Mouse (Mus musculus): ENCODE results near the gene Pacsin2. TPM values are rescaled to one million over a fixed set of nuclear protein-coding genes. Genes with fewer than 3 reads are reported as not detected.

Gene Pacsin2
- polyA plus RNA-seq, 1 experiment: 8.8 TPM

- Histone ChIP-seq H3K4me3 (replicated peaks) (no peak overlapping the region), H3K36me3 (ENCODE audit: control insufficient read depth) (no peaks in the 10 kb centered on the region; the same call in 1 of the 2 replicates), H3K4me1 (ENCODE audit: control insufficient read depth) (peaks cover 22% of the 10 kb centered on the region), H3K27me3 (ENCODE audit: control insufficient read depth) (peaks cover under 1% of the 10 kb centered on the region; the same call in 1 of the 2 replicates), H3K9me3 (ENCODE audit: control insufficient read depth, low read length) (no peaks in the 10 kb centered on the region)
- TF ChIP-seq GATA1 (IDR thresholded peaks at IDR 0.05; ENCODE audit: low read length): no peak
Observed at GRCm38 (mm10) chr15:83482645-83483224, 18.3 kb upstream of the Pacsin2 start.

GRCm38 (mm10) chr15:83481236-83481780 lies 16.9 kb upstream of the Pacsin2 start:
- TF ChIP-seq GATA1 (IDR thresholded peaks at IDR 0.05; ENCODE audit: low read length): no peak
- no peak for TF ChIP-seq TAL1 (IDR thresholded peaks at IDR 0.05; ENCODE audit: low read length)
- H3K4me1 ChIP-seq (ENCODE audit: control insufficient read depth): peaks cover 29% of the 10 kb centered on the region
- peaks cover 5% of the 10 kb centered on the region for H3K27me3 ChIP-seq (ENCODE audit: control insufficient read depth)
- no peak overlapping the region for H3K4me3 ChIP-seq (replicated peaks)
- H3K36me3 ChIP-seq (ENCODE audit: control insufficient read depth): no peaks in the 10 kb centered on the region; the same call in 1 of the 2 replicates
- H3K9me3 ChIP-seq (ENCODE audit: control insufficient read depth, low read length): no peaks in the 10 kb centered on the region

- Histone ChIP-seq H3K9me3 (ENCODE audit: control insufficient read depth, low read length) (no peaks in the 10 kb centered on the region), H3K36me3 (ENCODE audit: control insufficient read depth) (no peaks in the 10 kb centered on the region), H3K27me3 (ENCODE audit: control insufficient read depth) (peaks cover 5% of the 10 kb centered on the region), H3K4me1 (ENCODE audit: control insufficient read depth) (peaks cover 34% of the 10 kb centered on the region), H3K4me3 (replicated peaks) (no peak overlapping the region)
- TF ChIP-seq TAL1 (IDR thresholded peaks at IDR 0.05; ENCODE audit: low read length) (no peak), GATA1 (IDR thresholded peaks at IDR 0.05; ENCODE audit: low read length) (no peak)
Observed at GRCm38 (mm10) chr15:83479818-83480217, 15.4 kb upstream of the Pacsin2 start.

DNA sequence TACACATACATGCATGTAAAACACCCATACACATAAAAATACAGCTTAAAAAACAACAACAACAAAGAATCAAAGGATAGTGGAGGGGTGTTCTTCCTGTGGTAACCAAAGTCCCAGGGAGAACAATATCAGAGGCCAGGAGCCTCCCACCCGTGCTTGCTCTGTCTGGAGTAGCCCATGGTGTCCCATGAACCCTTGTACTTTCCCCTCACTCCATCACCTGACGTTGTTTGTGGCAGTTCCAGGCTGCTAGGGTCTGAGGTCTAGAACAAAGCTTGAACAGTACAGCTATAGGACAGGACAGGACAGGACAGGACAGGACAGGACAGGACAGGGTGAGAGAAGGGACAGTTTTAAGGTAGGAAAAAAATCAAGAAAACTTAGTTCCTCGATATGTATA lies 13.7 kb upstream of the Pacsin2 start:
- Histone ChIP-seq H3K4me1 (ENCODE audit: control insufficient read depth) (peaks cover 48% of the 10 kb centered on the region), H3K9me3 (ENCODE audit: control insufficient read depth, low read length) (no peaks in the 10 kb centered on the region), H3K4me3 (replicated peaks) (no peak overlapping the region), H3K36me3 (ENCODE audit: control insufficient read depth) (no peaks in the 10 kb centered on the region), H3K27me3 (ENCODE audit: control insufficient read depth) (peaks cover 5% of the 10 kb centered on the region)
- TF ChIP-seq TAL1 (IDR thresholded peaks at IDR 0.05; ENCODE audit: low read length) (no peak), GATA1 (IDR thresholded peaks at IDR 0.05; ENCODE audit: low read length) (no peak)

- H3K36me3 ChIP-seq (ENCODE audit: control insufficient read depth): no peaks in the 10 kb centered on the region
- TF ChIP-seq TAL1 (IDR thresholded peaks at IDR 0.05; ENCODE audit: low read length) (no peak), GATA1 (IDR thresholded peaks at IDR 0.05; ENCODE audit: low read length) (no peak)
- H3K9me3 ChIP-seq (ENCODE audit: control insufficient read depth, low read length): no peaks in the 10 kb centered on the region
- peaks cover 5% of the 10 kb centered on the region for H3K27me3 ChIP-seq (ENCODE audit: control insufficient read depth)
- H3K4me1 ChIP-seq (ENCODE audit: control insufficient read depth): peaks cover 50% of the 10 kb centered on the region
- no peak overlapping the region for H3K4me3 ChIP-seq (replicated peaks)
Observed at GRCm38 (mm10) chr15:83476593-83477273, 12.3 kb upstream of the Pacsin2 start.

DNA sequence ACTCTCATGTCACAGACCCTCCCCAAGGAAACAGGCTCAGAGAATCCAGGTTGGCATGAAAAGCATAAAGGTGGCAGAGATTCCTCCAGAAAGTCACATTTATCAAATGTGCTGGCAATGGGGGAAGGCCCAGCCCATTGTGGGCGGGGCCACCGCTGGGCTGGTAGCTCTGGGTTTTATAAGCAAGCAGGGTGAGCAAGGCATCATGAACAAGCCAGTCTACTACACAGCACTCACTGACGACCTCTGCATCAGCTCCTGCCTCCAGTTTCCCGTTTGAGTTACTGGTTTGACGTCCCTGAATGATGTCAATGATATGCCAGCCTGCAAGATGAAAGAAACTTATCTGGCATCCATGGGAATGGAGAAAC lies 10.0 kb upstream of the Pacsin2 start:
- H3K4me3 ChIP-seq (replicated peaks): peak overlapping the region; percentile 52

DNA sequence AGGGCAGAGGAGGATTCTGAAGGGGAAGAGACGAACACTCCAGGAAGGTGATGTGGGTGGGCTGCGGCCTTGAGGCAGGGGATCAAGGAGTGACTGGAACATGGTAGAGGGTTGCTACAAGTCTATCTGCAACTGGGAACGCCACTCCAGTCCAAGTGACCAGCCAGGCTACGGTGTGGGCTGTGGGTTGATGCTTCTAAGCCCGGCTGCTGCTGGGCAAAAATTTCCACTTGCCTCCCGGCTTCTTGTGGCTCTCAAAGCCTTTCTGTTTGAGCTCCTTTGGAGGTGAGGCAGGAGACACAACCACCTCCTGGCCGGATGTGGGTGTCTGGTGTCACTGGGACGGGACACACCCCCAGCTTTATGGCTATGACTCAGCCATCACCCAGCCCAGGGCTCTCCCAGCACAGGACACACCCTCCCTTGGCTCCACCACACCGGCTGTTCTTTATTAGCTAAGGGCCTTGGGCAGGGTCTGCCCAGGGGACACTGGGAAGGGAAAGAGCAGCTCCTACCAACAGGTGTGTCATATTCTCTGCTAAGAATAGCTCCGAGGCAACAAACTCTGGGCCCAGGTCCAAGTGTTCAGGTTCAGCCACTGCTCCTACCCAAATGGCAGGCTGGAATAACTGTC lies 9.5 kb upstream of the Pacsin2 start:
- H3K4me1 ChIP-seq (ENCODE audit: control insufficient read depth): peaks cover 50% of the 10 kb centered on the region
- H3K27me3 ChIP-seq (ENCODE audit: control insufficient read depth): peaks cover 12% of the 10 kb centered on the region
- TF ChIP-seq GATA1 (IDR thresholded peaks at IDR 0.05; ENCODE audit: low read length) (no peak), TAL1 (IDR thresholded peaks at IDR 0.05; ENCODE audit: low read length) (no peak)
- H3K9me3 ChIP-seq (ENCODE audit: control insufficient read depth, low read length): no peaks in the 10 kb centered on the region
- H3K36me3 ChIP-seq (ENCODE audit: control insufficient read depth): no peaks in the 10 kb centered on the region
- peak overlapping the region; percentile 52 for H3K4me3 ChIP-seq (replicated peaks)

More for the DNA sequence above, 10.0 kb upstream of the Pacsin2 start:
- Histone ChIP-seq H3K9me3 (ENCODE audit: control insufficient read depth, low read length) (no peaks in the 10 kb centered on the region), H3K4me1 (ENCODE audit: control insufficient read depth) (peaks cover 48% of the 10 kb centered on the region), H3K27me3 (ENCODE audit: control insufficient read depth) (peaks cover 9% of the 10 kb centered on the region), H3K36me3 (ENCODE audit: control insufficient read depth) (no peaks in the 10 kb centered on the region)
- no peak for TF ChIP-seq GATA1 (IDR thresholded peaks at IDR 0.05; ENCODE audit: low read length)
- TF ChIP-seq TAL1 (IDR thresholded peaks at IDR 0.05; ENCODE audit: low read length): no peak

GRCm38 (mm10) chr15:83473251-83473650 lies 8.8 kb upstream of the Pacsin2 start:
- TF ChIP-seq TAL1 (IDR thresholded peaks at IDR 0.05; ENCODE audit: low read length) (no peak), GATA1 (IDR thresholded peaks at IDR 0.05; ENCODE audit: low read length) (no peak)
- peaks cover 12% of the 10 kb centered on the region for H3K27me3 ChIP-seq (ENCODE audit: control insufficient read depth)
- H3K9me3 ChIP-seq (ENCODE audit: control insufficient read depth, low read length): no peaks in the 10 kb centered on the region
- H3K4me3 ChIP-seq (replicated peaks): no peak overlapping the region
- H3K36me3 ChIP-seq (ENCODE audit: control insufficient read depth): no peaks in the 10 kb centered on the region
- peaks cover 44% of the 10 kb centered on the region for H3K4me1 ChIP-seq (ENCODE audit: control insufficient read depth)

- H3K27me3 ChIP-seq (ENCODE audit: control insufficient read depth): peaks cover 7% of the 10 kb centered on the region
- H3K4me1 ChIP-seq (ENCODE audit: control insufficient read depth): peaks cover 44% of the 10 kb centered on the region
- TF ChIP-seq TAL1 (IDR thresholded peaks at IDR 0.05; ENCODE audit: low read length) (no peak), GATA1 (IDR thresholded peaks at IDR 0.05; ENCODE audit: low read length) (no peak)
- no peak overlapping the region for H3K4me3 ChIP-seq (replicated peaks)
- H3K36me3 ChIP-seq (ENCODE audit: control insufficient read depth): no peaks in the 10 kb centered on the region
- no peaks in the 10 kb centered on the region for H3K9me3 ChIP-seq (ENCODE audit: control insufficient read depth, low read length)
Observed at GRCm38 (mm10) chr15:83471476-83471875, 7.1 kb upstream of the Pacsin2 start.

Data from erythroblast, embryonic 14.5 days (primary cell).